In the genomic region with DNA sequence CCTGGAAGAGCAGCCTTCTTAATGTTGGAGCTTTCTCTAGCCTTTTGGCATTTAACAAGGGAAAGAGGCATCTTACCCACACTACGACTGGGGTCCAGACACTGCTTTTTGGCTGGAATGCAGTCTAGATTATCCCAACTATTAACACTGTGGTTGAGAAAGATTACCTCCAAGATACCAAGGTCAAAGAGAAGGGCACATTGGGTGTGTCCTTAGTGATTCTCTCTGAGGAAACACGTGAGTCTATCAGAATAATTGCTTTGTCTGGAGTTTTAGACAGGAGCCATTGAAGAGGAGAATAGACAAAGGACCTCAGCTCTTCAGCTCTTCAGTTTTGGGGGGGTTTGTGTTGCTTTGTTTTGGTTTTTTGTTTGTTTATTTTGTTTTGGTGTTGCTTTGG, we compare ENCODE assay signal across 11 mouse cellular contexts.
"Had no signal": no experiment of that assay in that cellular context is flagged by ENCODE, and none has a peak within 500 bp of the region (broad histone marks: within the 10 kb centered on the region; RNA-seq: fewer than 3 reads in every experiment).

No protein-coding gene starts in this region.

- DNase-seq: left cerebral cortex, postnatal 4 days; liver; liver, embryonic 13.5 days; liver, postnatal 0 days; lung, adult 18-20 months; lung, adult 2 months; lung, postnatal 10 days; lung, postnatal 14 days; lung, postnatal 36 days; lung, postnatal 4 days; midbrain, embryonic 14.5 days had no signal
